10 mouse cellular contexts compared by ENCODE assay signal in genomic region chr19:57132281-57132680, GRCm38 (mm10).
DNase-seq lines count a peak whose midpoint lies in the region; ATAC-seq lines count a peak whose summit lies in the region.
"Had no signal": no experiment of that assay in that cellular context is flagged by ENCODE, and none has a peak within 500 bp of the region (broad histone marks: within the 10 kb centered on the region; RNA-seq: fewer than 3 reads in every experiment).

No protein-coding gene starts in this region.

- peak; percentile 59 to 65 for DNase-seq in spleen, adult 18-20 months
- no peak for DNase-seq in layer of hippocampus, adult 9-10 months (ENCODE audit: low spot score)
- no peak for DNase-seq in adrenal gland, postnatal 4 days (ENCODE audit: low spot score in 2 of 2)

- H3K4me3 ChIP-seq in midbrain, embryonic 16.5 days (ENCODE audit: low read depth, low read length): no peak overlapping the region
- no peak overlapping the region for H3K4me3 ChIP-seq in midbrain, embryonic 13.5 days (replicated peaks)
- no peak overlapping the region for H3K4me3 ChIP-seq in hindbrain, embryonic 12.5 days
- H3K4me3 ChIP-seq: limb, embryonic 13.5 days had no signal

- no peak overlapping the region for H3K9ac ChIP-seq in midbrain, embryonic 16.5 days (ENCODE audit: low read depth, low read length)
- no peak overlapping the region for H3K9ac ChIP-seq in midbrain, embryonic 13.5 days (replicated peaks)
- H3K9ac ChIP-seq in hindbrain, embryonic 12.5 days: no peak overlapping the region
- H3K9ac ChIP-seq: limb, embryonic 13.5 days had no signal

- H3K36me3 ChIP-seq in midbrain, embryonic 16.5 days (ENCODE audit: control insufficient read depth, insufficient read depth, low read length): no peaks in the 10 kb centered on the region; the same call in 1 of the 2 replicates
- no peaks in the 10 kb centered on the region for H3K36me3 ChIP-seq in midbrain, embryonic 13.5 days
- no peaks in the 10 kb centered on the region for H3K36me3 ChIP-seq in hindbrain, embryonic 12.5 days
- H3K36me3 ChIP-seq: limb, embryonic 13.5 days had no signal

- no peaks in the 10 kb centered on the region for H3K9me3 ChIP-seq in midbrain, embryonic 16.5 days (replicated peaks; ENCODE audit: control insufficient read depth, low read length, poor library complexity, severe bottlenecking)
- H3K9me3 ChIP-seq in midbrain, embryonic 13.5 days: no peaks in the 10 kb centered on the region
- no peaks in the 10 kb centered on the region for H3K9me3 ChIP-seq in hindbrain, embryonic 12.5 days (replicated peaks)
- H3K9me3 ChIP-seq: limb, embryonic 13.5 days had no signal

- peaks cover 7% of the 10 kb centered on the region for H3K4me1 ChIP-seq in midbrain, embryonic 16.5 days (ENCODE audit: control insufficient read depth, insufficient read depth, low read length)
- peaks cover 20% of the 10 kb centered on the region for H3K4me1 ChIP-seq in midbrain, embryonic 13.5 days (replicated peaks)
- peaks cover 14% of the 10 kb centered on the region for H3K4me1 ChIP-seq in hindbrain, embryonic 12.5 days

- no peak for ATAC-seq in midbrain, embryonic 16.5 days
- ATAC-seq in midbrain, embryonic 13.5 days: no peak
- peak; percentile 57 to 60 for ATAC-seq in hematopoietic stem cell, adult 5-6 weeks (replicated peaks in 1 of 2; ENCODE audit: insufficient read depth in 1 of 2, low FRiP score in 2 of 2, low TSS enrichment in 1 of 2, low read depth in 1 of 2, poor library complexity in 2 of 2, severe bottlenecking in 2 of 2)
- ATAC-seq in hindbrain, embryonic 12.5 days (ENCODE audit: low FRiP score): no peak
- ATAC-seq: intestine, embryonic 16.5 days had no signal

- 76% methylated on average over 5 of the region's 5 CpGs for WGBS in midbrain, embryonic 16.5 days
- 87% methylated on average over 5 of the region's 5 CpGs for WGBS in midbrain, embryonic 13.5 days
- 80% methylated on average over 5 of the region's 5 CpGs for WGBS in hindbrain, embryonic 12.5 days

- no peaks in the 10 kb centered on the region for H3K27me3 ChIP-seq in midbrain, embryonic 16.5 days (ENCODE audit: control insufficient read depth, insufficient read depth, low read depth, low read length)
- H3K27me3 ChIP-seq in midbrain, embryonic 13.5 days: no peaks in the 10 kb centered on the region
- no peaks in the 10 kb centered on the region for H3K27me3 ChIP-seq in hindbrain, embryonic 12.5 days

- peak overlapping the region; percentile 21; the same call in 1 of the 2 replicates for H3K4me2 ChIP-seq in midbrain, embryonic 16.5 days (ENCODE audit: low read length)
- H3K4me2 ChIP-seq in midbrain, embryonic 13.5 days (replicated peaks): no peak overlapping the region; the same call in 1 of the 2 replicates
- H3K4me2 ChIP-seq in hindbrain, embryonic 12.5 days (replicated peaks): no peak overlapping the region
- H3K4me2 ChIP-seq: limb, embryonic 13.5 days had no signal

- no peak overlapping the region for H3K27ac ChIP-seq in midbrain, embryonic 16.5 days (ENCODE audit: low read length)
- H3K27ac ChIP-seq in midbrain, embryonic 13.5 days: no peak overlapping the region
- no peak overlapping the region for H3K27ac ChIP-seq in hindbrain, embryonic 12.5 days
- H3K27ac ChIP-seq: limb, embryonic 13.5 days; macrophage had no signal

Comparison
In these comparisons a context has a peak if more than half of its experiments do, and no peak if none do; other contexts are left out.
1. ATAC-seq: peak in hematopoietic stem cell, adult 5-6 weeks (2 of 2); none in midbrain, embryonic 16.5 days (single experiment), midbrain, embryonic 13.5 days (single experiment) and hindbrain, embryonic 12.5 days (single experiment).
2. DNase-seq: peak in spleen, adult 18-20 months (2 of 2); none in layer of hippocampus, adult 9-10 months (single experiment) and adrenal gland, postnatal 4 days (0 of 2).